Mouse (Mus musculus) hindbrain, postnatal 0 days (tissue): Measurements from ENCODE around the gene Wfdc11. TPM values are rescaled to one million over a fixed set of nuclear protein-coding genes. Genes with fewer than 3 reads are reported as not detected.
"Not testable (repeated sequence)": the region's sequence is repeated elsewhere in the genome, so short reads cannot be mapped to it uniquely, and the experiment has no call there.

Source experiments
- ATAC-seq: fragments of 200-750 bp; cut with Nextera tagmentation; 2 replicates; pipeline ENCODE4 v1.8.0; 2017; ENCODE audit warnings: mild to moderate bottlenecking, moderate TSS enrichment, moderate library complexity
- DNase-seq: peaks from one replicate; pipeline ENCODE4 v3.0.0-alpha.2; 2015; ENCODE audit warnings: low spot score
- H3K27ac ChIP-seq: fragments of 300-500 bp; sonication (generic); 2 replicates; pipeline ENCODE4 v1.5.1; 2014; ENCODE audit warnings: mild to moderate bottlenecking
- H3K27me3 ChIP-seq: fragments of 300-500 bp; sonication (generic); 2 replicates; pipeline ENCODE4 v1.6.1; 2014; ENCODE audit warnings: low read length, mixed read lengths; ENCODE audit not compliant: insufficient read depth
- H3K36me3 ChIP-seq: fragments of 300-500 bp; sonication (generic); 2 replicates; pipeline ENCODE4 v1.6.1; 2014; ENCODE audit warnings: low read length, mixed read lengths; ENCODE audit not compliant: insufficient read depth
- H3K4me1 ChIP-seq: fragments of 300-500 bp; sonication (generic); 2 replicates; pipeline ENCODE4 v1.6.1; 2014; ENCODE audit warnings: antibody characterized with exemption, low read length, mixed read lengths; ENCODE audit not compliant: insufficient read depth
- H3K4me2 ChIP-seq: fragments of 300-500 bp; sonication (generic); 2 replicates; pipeline ENCODE4 v1.6.1; 2014; ENCODE audit warnings: low read depth, mild to moderate bottlenecking, low read length, moderate library complexity, mixed read lengths
- H3K4me3 ChIP-seq: fragments of 300-500 bp; sonication (generic); 2 replicates; pipeline ENCODE4 v1.5.1; 2014; ENCODE audit warnings: low read length
- H3K9ac ChIP-seq: fragments of 300-500 bp; sonication (generic); replicated peaks from 2 replicates; pipeline ENCODE4 v1.6.1; 2014; ENCODE audit warnings: mild to moderate bottlenecking, low read length, moderate library complexity, mixed read lengths
- H3K9me3 ChIP-seq: fragments of 300-500 bp; sonication (generic); 2 replicates; pipeline ENCODE4 v1.6.1; 2016; ENCODE audit warnings: low read length, mixed read lengths
- CTCF ChIP-seq: IDR thresholded peaks from 2 replicates; pipeline ENCODE4 v1.5.1; 2016; ENCODE audit warnings: antibody characterized with exemption, control low read depth, low read depth
- WGBS: fragments of 180-500 bp; shearing (Covaris S2); extraction: QIAGEN DNeasy Blood & Tissue Kit; methylation state at CpG from one replicate; pipeline ENCODE4 v1.1.7; 2014; 5-methylcytosine and 5-hydroxymethylcytosine counted together
- polyA plus RNA-seq: library from polyadenylated mRNA; unstranded; fragments of >200 nt; fragmentation: Nextera tagmentation; extraction: Ambion mirVana; gene quantifications from 2 replicates; pipeline ENCODE4 v1.2.1, GENCODE M21; 2015
- total RNA-seq: library from RNA; depleted of rRNA; stranded (reverse); fragments of >200 nt; gene quantifications from 2 replicates; pipeline ENCODE4 v1.2.3, GENCODE M21; 2014; rRNA removed

Wfdc11 gene
- total RNA-seq: not detected in 2 replicates
- not detected in 2 replicates for polyA plus RNA-seq

DNA sequence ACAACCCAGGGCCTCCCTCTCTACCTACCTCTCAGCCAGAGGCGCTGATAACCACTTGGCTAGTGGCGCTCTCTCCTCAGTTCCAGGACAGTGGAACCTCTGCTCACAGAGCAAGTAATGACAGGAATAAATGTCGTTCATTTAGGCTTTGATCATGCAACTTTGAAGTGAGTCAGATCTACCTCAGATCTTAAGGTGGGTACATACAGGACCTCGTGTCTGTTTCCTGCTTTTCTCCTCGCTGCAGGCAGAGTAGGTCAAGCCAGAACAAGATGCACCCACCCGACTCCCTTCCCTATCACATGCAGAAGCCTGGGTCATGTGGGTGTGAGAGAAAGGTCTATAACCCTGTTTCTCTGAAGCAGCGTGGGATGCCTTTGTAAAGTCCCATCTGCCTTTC lies at the start of gene Wfdc11:
Wfdc11 (minus strand) TSS at position 101 of the 400 bp plus-strand sequence.
- Histone ChIP-seq H3K4me3 (no peak within 1 kb of the TSS), H3K4me2 (no peak within 1 kb of the TSS), H3K9me3 (no peaks in the 10 kb centered on the region), H3K27me3 (no peaks in the 10 kb centered on the region), H3K36me3 (no peaks in the 10 kb centered on the region), H3K4me1 (no peaks in the 10 kb centered on the region; the same call in 1 of the 2 replicates), H3K27ac (no peak within 1 kb of the TSS), H3K9ac (no peak within 1 kb of the TSS)
- no peak for ATAC-seq
- TF ChIP-seq CTCF: no peak
- DNase-seq: no peak
- 78% methylated on average over 7 of the region's 7 CpGs for WGBS

DNA sequence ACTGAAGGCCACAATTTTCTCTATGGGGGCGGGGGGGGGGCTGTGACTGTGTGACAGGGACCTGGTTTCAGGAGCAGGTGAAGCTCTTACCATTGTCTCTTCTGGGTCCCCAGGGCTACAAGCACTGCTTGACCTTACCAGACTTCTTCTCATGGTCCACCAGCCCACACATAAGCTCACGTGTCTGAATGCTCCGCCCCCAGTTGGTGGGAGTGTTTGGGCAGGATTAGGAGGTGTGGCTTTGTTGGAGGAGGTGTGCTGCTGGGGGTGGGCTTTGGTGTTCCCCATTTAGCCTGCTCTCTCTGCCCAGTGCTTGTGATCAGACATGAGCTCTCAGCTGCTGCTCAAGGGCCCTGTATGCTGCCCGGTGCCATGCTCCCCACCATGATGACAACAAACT lies 49.4 kb upstream of the Wfdc11 start:
- no peak for ATAC-seq
- H3K27ac ChIP-seq: no peak overlapping the region

DNA sequence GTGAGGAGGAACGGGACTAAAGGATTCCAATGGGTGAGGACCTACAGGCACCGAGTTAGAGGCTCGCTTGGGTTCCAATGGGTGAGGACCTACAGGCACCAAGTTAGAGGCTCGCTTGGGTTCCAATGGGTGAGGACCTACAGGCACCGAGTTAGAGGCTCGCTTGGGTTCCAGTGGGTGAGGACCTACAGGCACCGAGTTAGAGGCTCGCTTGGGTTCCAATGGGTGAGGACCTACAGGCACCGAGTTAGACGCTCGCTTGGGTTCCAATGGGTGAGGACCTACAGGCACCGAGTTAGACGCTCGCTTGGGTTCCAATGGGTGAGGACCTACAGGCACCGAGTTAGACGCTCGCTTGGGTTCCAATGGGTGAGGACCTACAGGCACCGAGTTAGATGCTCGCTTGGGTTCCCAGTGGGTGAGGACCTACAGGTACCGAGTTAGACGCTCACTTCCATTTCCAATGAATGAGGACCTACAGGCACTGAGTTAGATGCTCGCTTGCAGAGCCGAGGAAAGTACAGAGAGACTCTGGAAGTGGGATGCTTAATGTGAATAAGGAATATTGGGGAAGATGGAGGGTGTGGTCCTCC lies 42.4 kb upstream of the Wfdc11 start:
- H3K9ac ChIP-seq, H3K27ac ChIP-seq, H3K4me3 ChIP-seq, DNase-seq, H3K27me3 ChIP-seq, H3K9me3 ChIP-seq, H3K4me2 ChIP-seq, ATAC-seq, H3K4me1 ChIP-seq, H3K36me3 ChIP-seq: not testable (repeated sequence)
- 90% methylated on average over 21 of the region's 23 CpGs for WGBS

More for the DNA sequence above, 49.4 kb upstream of the Wfdc11 start:
- Histone ChIP-seq H3K4me3 (no peak overlapping the region), H3K27me3 (no peaks in the 10 kb centered on the region), H3K36me3 (no peaks in the 10 kb centered on the region), H3K9me3 (no peaks in the 10 kb centered on the region), H3K4me2 (no peak overlapping the region), H3K4me1 (no peaks in the 10 kb centered on the region), H3K9ac (no peak overlapping the region)
- DNase-seq: no peak
- no peak for TF ChIP-seq CTCF
- 64% methylated on average over 4 of the region's 4 CpGs for WGBS

GRCm38 (mm10) chr2:164715005-164715404 lies 41.1 kb upstream of the Wfdc11 start, which contains the start of gene Spint5:
TSS of gene Spint5 (plus strand) at chr2:164715305.
- H3K4me2 ChIP-seq: no peak within 1 kb of the TSS
- H3K9me3 ChIP-seq: no peaks in the 10 kb centered on the region
- H3K4me1 ChIP-seq: no peaks in the 10 kb centered on the region
- no peak within 1 kb of the TSS for H3K4me3 ChIP-seq
- H3K36me3 ChIP-seq: no peaks in the 10 kb centered on the region
- no peak for ATAC-seq
- H3K9ac ChIP-seq: no peak within 1 kb of the TSS
- H3K27me3 ChIP-seq: no peaks in the 10 kb centered on the region
- 80% methylated on average over 6 of the region's 6 CpGs for WGBS
- TF ChIP-seq CTCF: no peak
- no peak within 1 kb of the TSS for H3K27ac ChIP-seq
- no peak for DNase-seq

DNA sequence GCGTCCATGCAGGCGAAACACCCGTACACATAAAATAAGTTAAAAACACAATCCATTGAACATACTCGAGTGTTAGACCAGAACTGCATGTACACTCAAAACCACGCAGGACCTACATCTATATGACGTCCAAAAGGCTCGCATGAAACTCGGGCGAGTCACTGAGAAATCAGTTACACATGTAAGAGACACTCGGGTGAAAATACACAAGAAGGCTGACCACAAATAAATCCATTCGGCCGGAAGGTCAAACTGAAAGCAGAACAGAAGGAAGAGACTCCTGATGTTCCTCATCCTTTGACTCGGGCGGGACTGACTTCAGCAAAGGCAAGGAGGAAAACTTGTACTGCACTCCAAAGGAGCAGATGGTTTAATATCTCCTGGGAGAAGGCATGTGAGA lies 32.1 kb upstream of the Wfdc11 start:
- ATAC-seq: no peak
- H3K4me3 ChIP-seq: no peak overlapping the region
- no peaks in the 10 kb centered on the region for H3K9me3 ChIP-seq
- H3K4me2 ChIP-seq: no peak overlapping the region
- H3K9ac ChIP-seq: no peak overlapping the region
- no peaks in the 10 kb centered on the region for H3K4me1 ChIP-seq
- H3K27me3 ChIP-seq: no peaks in the 10 kb centered on the region
- DNase-seq: no peak
- H3K27ac ChIP-seq: no peak overlapping the region
- WGBS: 92% methylated on average over 14 of the region's 14 CpGs
- H3K36me3 ChIP-seq: no peaks in the 10 kb centered on the region
- TF ChIP-seq CTCF: no peak

DNA sequence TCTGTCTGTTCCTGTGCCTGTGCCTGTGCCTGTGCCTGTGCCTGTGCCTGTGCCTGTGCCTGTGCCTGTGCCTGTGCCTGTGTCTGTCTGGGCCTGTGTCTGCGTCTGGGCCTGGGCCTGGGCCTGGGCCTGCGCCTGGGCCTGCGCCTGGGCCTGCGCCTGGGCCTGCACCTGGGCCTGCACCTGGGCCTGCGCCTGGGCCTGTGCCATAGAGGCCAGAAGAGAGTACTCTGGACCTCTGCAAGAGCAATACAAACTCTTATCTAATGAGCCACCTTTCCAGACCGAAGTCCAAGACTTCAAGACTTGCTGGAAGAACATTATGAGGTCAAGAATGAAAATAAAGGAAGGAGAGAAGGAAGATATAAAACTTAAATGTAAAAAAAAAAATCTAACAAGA lies 31.4 kb upstream of the Wfdc11 start:
- 95% methylated on average over 6 of the region's 6 CpGs for WGBS
- no peaks in the 10 kb centered on the region for H3K4me1 ChIP-seq
- ATAC-seq: no peak
- H3K4me3 ChIP-seq: no peak overlapping the region
- no peak overlapping the region for H3K9ac ChIP-seq
- H3K27me3 ChIP-seq: no peaks in the 10 kb centered on the region
- H3K36me3 ChIP-seq: no peaks in the 10 kb centered on the region
- no peak overlapping the region for H3K27ac ChIP-seq
- TF ChIP-seq CTCF: no peak
- DNase-seq: no peak
- no peaks in the 10 kb centered on the region for H3K9me3 ChIP-seq
- no peak overlapping the region for H3K4me2 ChIP-seq

GRCm38 (mm10) chr2:164704235-164704634 lies 30.3 kb upstream of the Wfdc11 start:
- H3K36me3 ChIP-seq: no peaks in the 10 kb centered on the region
- H3K4me3 ChIP-seq: no peak overlapping the region
- no peak overlapping the region for H3K27ac ChIP-seq
- H3K4me1 ChIP-seq: no peaks in the 10 kb centered on the region
- no peak overlapping the region for H3K4me2 ChIP-seq
- WGBS: 80% methylated on average over 5 of the region's 5 CpGs
- H3K9ac ChIP-seq: no peak overlapping the region
- TF ChIP-seq CTCF: no peak
- H3K27me3 ChIP-seq: no peaks in the 10 kb centered on the region
- no peaks in the 10 kb centered on the region for H3K9me3 ChIP-seq
- DNase-seq (no peak), ATAC-seq (no peak)
